Mouse (Mus musculus) heart, embryonic 14.5 days (tissue): Measurements from ENCODE around the gene Dync1li1. TPM values are rescaled to one million over a fixed set of nuclear protein-coding genes. Genes with fewer than 3 reads are reported as not detected.
A peak's percentile ranks its signal among the peaks of the same experiment; 100 is the strongest.

Source experiments
- ATAC-seq: fragments of 200-750 bp; cut with Nextera tagmentation; 2 replicates; pipeline ENCODE4 v1.8.0; 2017; ENCODE audit warnings: low read depth, moderate TSS enrichment; ENCODE audit not compliant: insufficient number of reproducible peaks, insufficient read depth, low FRiP score
- H3K27ac ChIP-seq, 2 experiments: fragments of 200-500 bp in 1 of 2; fragments of 300-500 bp in 1 of 2; sonication (generic) in 1 of 2; replicated peaks in 1 of 2; 2 replicates each; pipeline ENCODE4 v1.5.1; 2012 to 2014; ENCODE audit warnings: low read depth in 2 of 2, low read length in 2 of 2, control low read depth in 1 of 2, mild to moderate bottlenecking in 1 of 2, mixed read lengths in 1 of 2; ENCODE audit not compliant: control insufficient read depth in 1 of 2, insufficient read depth in 1 of 2
- H3K27me3 ChIP-seq: fragments of 300-500 bp; sonication (generic); 2 replicates; pipeline ENCODE4 v1.6.1; 2014; ENCODE audit warnings: mild to moderate bottlenecking, low read length, control low read depth; ENCODE audit not compliant: control insufficient read depth, insufficient read depth
- H3K36me3 ChIP-seq: fragments of 300-500 bp; sonication (generic); 2 replicates; pipeline ENCODE4 v1.6.1; 2014; ENCODE audit warnings: mild to moderate bottlenecking, control low read depth, low read length, mixed read lengths; ENCODE audit not compliant: control insufficient read depth, insufficient read depth
- H3K4me1 ChIP-seq, 2 experiments: fragments of 200-500 bp in 1 of 2; fragments of 300-500 bp in 1 of 2; sonication (generic) in 1 of 2; 2 replicates each; pipeline ENCODE4 v1.6.1; 2012 to 2014; ENCODE audit warnings: low read length in 2 of 2, control low read depth in 1 of 2, mixed read lengths in 1 of 2; ENCODE audit not compliant: control insufficient read depth in 2 of 2, insufficient read depth in 2 of 2
- H3K4me2 ChIP-seq: fragments of 300-500 bp; sonication (generic); 2 replicates; pipeline ENCODE4 v1.6.1; 2014; ENCODE audit warnings: mild to moderate bottlenecking, low read length
- H3K4me3 ChIP-seq, 2 experiments: fragments of 200-500 bp in 1 of 2; fragments of 300-500 bp in 1 of 2; sonication (generic) in 1 of 2; 2 replicates each; pipeline ENCODE4 v1.5.1; 2012 to 2014; ENCODE audit warnings: low read length in 2 of 2, mild to moderate bottlenecking in 2 of 2, control low read depth in 1 of 2, low read depth in 1 of 2, moderate library complexity in 1 of 2; ENCODE audit not compliant: control insufficient read depth in 1 of 2, insufficient read depth in 1 of 2
- H3K9ac ChIP-seq: fragments of 300-500 bp; sonication (generic); 2 replicates; pipeline ENCODE4 v1.6.1; 2014; ENCODE audit warnings: mild to moderate bottlenecking, low read length
- H3K9me3 ChIP-seq: fragments of 300-500 bp; sonication (generic); 2 replicates; pipeline ENCODE4 v1.6.1; 2016; ENCODE audit warnings: low read length, control low read depth; ENCODE audit not compliant: control insufficient read depth
- WGBS: fragments of 180-500 bp; shearing (Covaris S2); extraction: QIAGEN DNeasy Blood & Tissue Kit; methylation state at CpG from one replicate; pipeline ENCODE4 v1.1.7; 2014; 5-methylcytosine and 5-hydroxymethylcytosine counted together
- polyA plus RNA-seq: library from polyadenylated mRNA; unstranded; fragments of >200 nt; fragmentation: Nextera tagmentation; extraction: Ambion mirVana; gene quantifications from 2 replicates; pipeline ENCODE4 v1.2.1, GENCODE M21; 2014

Gene Dync1li1
- polyA plus RNA-seq, 1 experiment from 2014 or later: 80.1 TPM

DNA sequence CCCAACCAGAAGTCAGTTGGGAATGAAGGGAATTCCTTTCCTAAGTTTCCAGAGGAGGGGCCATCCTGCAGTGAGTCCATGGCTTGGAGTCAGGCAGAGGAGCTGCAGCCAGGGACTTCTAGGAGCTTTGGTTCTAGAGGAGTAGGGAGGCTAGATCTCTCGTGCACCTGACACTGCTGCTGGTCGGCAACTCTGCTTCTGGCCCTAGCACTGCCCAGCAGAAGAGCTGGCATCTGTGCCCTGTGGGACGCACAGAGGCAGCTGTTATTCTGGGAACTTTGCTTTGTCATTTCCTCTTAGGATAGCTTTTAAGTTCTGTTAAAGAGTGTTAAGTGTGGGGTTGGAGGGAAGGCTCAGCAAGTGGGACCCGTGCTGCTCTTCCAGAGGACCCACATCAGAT, 57.1 kb downstream of the Dync1li1 start:
- Histone ChIP-seq H3K9me3 (no peaks in the 10 kb centered on the region), H3K4me2 (no peak overlapping the region), H3K27me3 (no peaks in the 10 kb centered on the region), H3K36me3 (peaks cover 59% of the 10 kb centered on the region), H3K4me3 (no peak overlapping the region), H3K27ac (peak overlapping the region in 1 of 2 experiments; percentile 44; a peak in 1 of 4 replicates), H3K4me1 (peaks cover 8 to 18% of the 10 kb centered on the region in 2 experiments), H3K9ac (no peak overlapping the region)
- ATAC-seq: no peak
- WGBS: 56% methylated on average over 4 of the region's 4 CpGs

DNA sequence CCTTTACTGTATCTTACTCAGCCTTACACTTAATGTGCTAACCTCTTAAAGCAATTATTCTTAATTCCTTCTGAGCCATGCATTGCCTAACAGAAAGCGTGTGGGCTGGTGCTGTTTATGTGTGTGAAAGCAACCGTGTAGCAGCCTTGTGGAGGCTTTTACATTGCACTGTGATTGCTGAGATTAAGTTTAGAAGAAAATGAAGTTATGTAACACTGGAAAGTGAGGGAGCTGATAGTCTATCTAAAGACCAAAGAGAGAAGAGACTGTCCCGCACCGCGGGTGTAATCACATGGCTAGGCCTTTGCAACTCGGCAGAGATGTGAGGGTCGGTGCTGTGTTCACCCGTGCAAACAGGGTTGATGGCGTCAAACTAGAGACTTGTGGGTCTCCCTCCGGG, 58.4 kb downstream of the Dync1li1 start:
- no peak overlapping the region for H3K27ac ChIP-seq
- peaks cover 60% of the 10 kb centered on the region for H3K36me3 ChIP-seq
- no peak for ATAC-seq
- no peaks in the 10 kb centered on the region for H3K9me3 ChIP-seq
- no peak overlapping the region for H3K4me3 ChIP-seq
- H3K4me2 ChIP-seq: no peak overlapping the region
- no peak overlapping the region for H3K9ac ChIP-seq
- peaks cover 8 to 18% of the 10 kb centered on the region in 2 experiments for H3K4me1 ChIP-seq
- no peaks in the 10 kb centered on the region for H3K27me3 ChIP-seq
- 80% methylated on average over 10 of the region's 10 CpGs for WGBS

DNA sequence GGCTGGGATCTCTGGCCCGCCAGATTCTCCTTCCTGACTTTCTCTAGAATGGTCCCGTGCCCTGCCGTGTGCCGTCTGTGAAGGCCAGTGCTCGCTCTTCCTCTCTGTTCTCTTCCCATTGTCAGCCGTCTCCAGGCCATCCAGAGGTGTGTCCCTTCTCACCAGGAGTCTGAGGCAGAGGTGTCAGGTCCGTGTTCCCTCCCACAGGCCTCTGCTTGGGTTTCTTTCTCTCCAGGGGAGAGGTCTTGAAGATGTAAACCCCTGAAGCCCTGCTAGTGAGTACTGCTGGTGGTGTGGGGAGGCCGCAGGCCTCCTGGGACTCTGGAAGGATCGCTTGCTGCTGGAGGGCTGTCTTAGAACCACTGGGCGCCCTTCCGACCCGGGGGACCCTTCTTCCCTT, 58.9 kb downstream of the Dync1li1 start:
- H3K27ac ChIP-seq: no peak overlapping the region
- 84% methylated on average over 12 of the region's 12 CpGs for WGBS

DNA sequence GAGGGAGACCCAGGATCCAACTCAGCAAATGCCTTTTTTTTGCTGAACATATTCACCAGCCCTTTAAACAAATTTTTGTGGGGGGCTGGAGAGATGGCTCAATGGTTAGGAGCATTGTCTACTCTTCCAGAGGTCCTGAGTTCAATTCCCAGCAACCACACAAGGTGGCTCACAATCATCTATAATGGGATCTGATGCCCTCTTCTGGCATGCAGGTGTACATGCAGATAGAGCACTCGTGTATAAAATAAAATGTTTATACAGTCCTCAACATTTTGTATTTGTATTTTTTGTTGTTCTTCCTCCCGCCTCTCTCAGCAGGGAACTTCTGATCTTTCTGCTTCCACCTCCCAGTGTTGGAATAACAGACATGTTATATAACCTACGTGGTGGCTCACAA, 63.0 kb downstream of the Dync1li1 start:
- Histone ChIP-seq H3K27me3 (no peaks in the 10 kb centered on the region), H3K27ac (no peak overlapping the region), H3K9ac (no peak overlapping the region), H3K36me3 (peaks cover 56% of the 10 kb centered on the region), H3K4me2 (no peak overlapping the region), H3K4me3 (no peak overlapping the region), H3K4me1 (peaks cover 2 to 5% of the 10 kb centered on the region in 2 experiments; a peak in 3 of 4 replicates), H3K9me3 (no peaks in the 10 kb centered on the region)
- whole genome bisulfite sequencing: 88% methylated on average over 3 of the region's 3 CpGs
- ATAC-seq: no peak

More for the DNA sequence above, 58.9 kb downstream of the Dync1li1 start:
- Histone ChIP-seq H3K9me3 (no peaks in the 10 kb centered on the region), H3K4me3 (no peak overlapping the region), H3K4me1 (peaks cover 6 to 14% of the 10 kb centered on the region in 2 experiments), H3K36me3 (peaks cover 57% of the 10 kb centered on the region), H3K27me3 (no peaks in the 10 kb centered on the region), H3K4me2 (no peak overlapping the region), H3K9ac (no peak overlapping the region)
- ATAC-seq: no peak

DNA sequence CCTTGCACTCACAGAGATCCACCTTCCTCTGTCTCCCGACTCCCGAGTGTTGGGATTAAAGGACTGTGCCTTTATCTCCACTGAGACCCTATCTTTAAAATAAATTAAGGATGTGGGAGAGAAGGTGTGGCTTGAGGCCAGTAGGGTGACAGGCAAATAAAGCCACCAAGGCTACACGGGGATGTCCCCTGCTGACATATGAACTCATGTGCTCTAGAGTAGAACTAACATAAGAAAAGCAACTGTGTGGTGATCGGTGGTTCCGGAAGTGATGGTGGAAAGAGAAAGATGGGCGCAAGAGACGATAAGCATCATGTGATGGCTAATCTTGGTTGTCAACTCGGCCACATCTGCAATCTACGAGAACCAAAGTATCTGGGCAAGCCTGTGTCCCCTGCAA, 63.7 kb downstream of the Dync1li1 start:
- ATAC-seq: no peak
- H3K9ac ChIP-seq: no peak overlapping the region
- no peak overlapping the region for H3K27ac ChIP-seq
- no peaks in the 10 kb centered on the region for H3K27me3 ChIP-seq
- H3K4me1 ChIP-seq: peaks cover 2 to 5% of the 10 kb centered on the region in 2 experiments; a peak in 3 of 4 replicates
- no peak overlapping the region for H3K4me3 ChIP-seq
- WGBS: 62% methylated on average over 9 of the region's 9 CpGs
- peaks cover 56% of the 10 kb centered on the region for H3K36me3 ChIP-seq
- peak overlapping the region; percentile 94 for H3K4me2 ChIP-seq
- H3K9me3 ChIP-seq: no peaks in the 10 kb centered on the region

DNA sequence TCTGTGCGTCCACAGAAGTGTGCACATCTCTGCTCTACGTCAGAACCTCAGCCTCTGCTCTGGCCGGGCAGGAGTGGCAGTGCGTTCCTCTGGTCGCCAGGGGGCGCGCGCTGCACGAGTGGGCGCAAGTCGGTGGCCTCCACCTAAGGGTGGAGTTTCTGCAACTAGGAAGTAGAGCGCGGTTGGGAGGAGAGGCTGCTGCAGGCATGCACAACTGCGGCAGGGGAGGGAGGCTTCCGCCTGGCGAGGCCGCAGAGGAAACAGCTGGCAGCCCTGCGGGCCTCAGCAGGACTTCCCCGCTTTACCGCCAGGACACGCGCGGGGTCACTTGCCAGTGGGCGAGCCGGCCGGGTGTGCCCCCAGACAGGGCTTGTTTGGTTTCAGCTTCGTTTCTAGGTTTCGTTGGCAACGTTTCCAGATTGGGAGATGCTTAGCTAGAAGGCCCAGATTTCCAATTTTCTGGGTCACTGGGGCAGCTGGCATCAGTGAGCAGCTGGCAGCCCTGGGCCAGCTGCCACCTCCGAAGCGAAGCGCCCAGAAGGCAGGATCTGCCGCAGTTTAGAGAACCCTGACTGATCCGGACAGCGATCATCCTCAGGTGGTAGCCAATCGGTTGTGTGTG, 64.4 kb downstream of the Dync1li1 start:
- 7% methylated on average over 36 of the region's 36 CpGs for WGBS
- peak overlapping the region; percentile 94 for H3K4me2 ChIP-seq
- peak overlapping the region; percentile 61 to 65 for H3K4me3 ChIP-seq
- H3K4me1 ChIP-seq: peaks cover 2 to 5% of the 10 kb centered on the region in 2 experiments; a peak in 3 of 4 replicates
- H3K27ac ChIP-seq: peak overlapping the region; percentile 14 to 67; a peak in 2 of 4 replicates
- peak overlapping the region; percentile 80 for H3K9ac ChIP-seq
- peaks cover 52% of the 10 kb centered on the region for H3K36me3 ChIP-seq
- ATAC-seq: peak; percentile 82
- H3K9me3 ChIP-seq: no peaks in the 10 kb centered on the region
- H3K27me3 ChIP-seq: no peaks in the 10 kb centered on the region

DNA sequence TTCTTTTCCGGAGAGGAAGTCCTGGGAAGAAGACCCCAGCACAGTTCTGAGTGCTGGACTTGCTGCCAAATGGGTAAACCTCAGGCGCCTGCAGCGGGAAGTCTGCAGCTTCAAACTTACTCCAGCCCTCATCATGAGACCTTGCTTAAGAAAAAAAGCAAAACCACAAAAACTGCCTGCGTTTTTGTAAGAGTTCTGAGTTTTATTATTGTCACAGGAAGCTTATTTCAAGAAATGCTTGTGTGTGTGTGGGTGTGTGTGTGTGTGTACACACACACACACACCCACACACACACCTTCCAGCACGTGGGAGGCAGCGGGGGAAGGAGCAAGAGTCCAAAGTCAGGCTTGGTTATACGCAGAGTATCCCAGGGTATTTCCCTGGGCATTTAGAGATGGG, 69.7 kb downstream of the Dync1li1 start:
- no peak overlapping the region for H3K27ac ChIP-seq
- 76% methylated on average over 7 of the region's 7 CpGs for WGBS
- H3K36me3 ChIP-seq: peaks cover 75% of the 10 kb centered on the region

DNA sequence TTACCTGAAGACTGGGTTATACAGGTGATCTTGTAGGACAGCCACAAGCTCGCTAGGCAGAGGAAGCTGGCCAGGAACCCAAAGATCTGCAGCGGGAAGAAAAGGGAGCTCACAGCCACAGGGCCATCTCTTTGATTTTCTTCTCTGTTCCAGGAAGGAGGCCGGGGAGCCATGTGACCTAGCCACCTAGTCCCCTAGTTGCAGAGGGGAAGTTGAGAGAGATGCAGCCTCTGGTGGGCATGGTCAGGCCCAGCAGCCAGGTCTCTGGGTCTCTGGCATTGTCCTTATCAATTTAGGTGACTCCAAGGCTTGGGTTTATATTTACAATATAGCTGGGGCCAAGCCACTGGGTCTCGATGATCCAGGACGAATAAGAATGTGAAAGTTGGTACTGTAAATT, 70.2 kb downstream of the Dync1li1 start:
- no peaks in the 10 kb centered on the region for H3K4me1 ChIP-seq
- no peaks in the 10 kb centered on the region for H3K9me3 ChIP-seq
- ATAC-seq: no peak
- no peak overlapping the region for H3K27ac ChIP-seq
- no peak overlapping the region for H3K4me3 ChIP-seq
- WGBS: 79% methylated on average over 5 of the region's 5 CpGs
- H3K9ac ChIP-seq: no peak overlapping the region
- no peak overlapping the region for H3K4me2 ChIP-seq
- H3K36me3 ChIP-seq: peaks cover 75% of the 10 kb centered on the region
- H3K27me3 ChIP-seq: no peaks in the 10 kb centered on the region

More for the DNA sequence above, 69.7 kb downstream of the Dync1li1 start:
- Histone ChIP-seq H3K4me1 (peaks cover under 1 to 2% of the 10 kb centered on the region in 2 experiments; a peak in 3 of 4 replicates), H3K9me3 (no peaks in the 10 kb centered on the region), H3K27me3 (no peaks in the 10 kb centered on the region), H3K9ac (no peak overlapping the region), H3K4me2 (no peak overlapping the region), H3K4me3 (no peak overlapping the region)
- no peak for ATAC-seq
